Mouse (Mus musculus) kidney, postnatal 36 days (tissue): ENCODE measurements around the gene Snrnp200.
"Not testable (repeated sequence)": the region's sequence is repeated elsewhere in the genome, so short reads cannot be mapped to it uniquely, and the experiment has no call there.

ENCODE experiments used
- DNase-seq, 2 experiments: peaks; one replicate each; pipeline ENCODE4 v3.0.0; 2021 to 2022; ENCODE audit warnings: mixed read lengths in 2 of 2

Gene Snrnp200

DNA sequence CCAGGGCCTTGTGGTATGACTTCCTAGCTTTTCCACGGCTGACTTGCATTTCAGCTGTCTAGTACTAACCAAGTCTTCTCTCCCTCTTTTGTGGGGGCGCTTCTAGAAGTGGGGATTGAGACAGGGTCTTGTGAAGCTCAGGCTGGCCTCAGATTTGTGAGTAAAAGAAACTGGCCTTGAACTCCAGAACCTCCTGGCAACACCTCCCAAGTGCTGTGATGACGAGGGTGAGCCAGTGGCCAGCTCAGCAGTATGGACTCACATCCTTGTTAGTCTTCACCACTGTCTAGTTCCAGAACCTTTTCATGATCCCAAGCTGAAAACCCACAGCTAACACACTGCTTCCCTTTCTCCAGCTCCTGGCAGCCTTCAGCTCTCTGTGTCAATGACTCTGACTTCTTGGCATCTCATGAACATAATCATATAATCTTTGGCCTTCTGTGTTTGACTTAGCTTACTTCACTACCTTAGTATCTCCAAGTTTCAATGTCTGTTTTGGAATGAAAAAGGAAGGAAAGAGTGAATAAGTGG, 46.5 kb downstream of the Snrnp200 start:
- DNase-seq, result no peak

DNA sequence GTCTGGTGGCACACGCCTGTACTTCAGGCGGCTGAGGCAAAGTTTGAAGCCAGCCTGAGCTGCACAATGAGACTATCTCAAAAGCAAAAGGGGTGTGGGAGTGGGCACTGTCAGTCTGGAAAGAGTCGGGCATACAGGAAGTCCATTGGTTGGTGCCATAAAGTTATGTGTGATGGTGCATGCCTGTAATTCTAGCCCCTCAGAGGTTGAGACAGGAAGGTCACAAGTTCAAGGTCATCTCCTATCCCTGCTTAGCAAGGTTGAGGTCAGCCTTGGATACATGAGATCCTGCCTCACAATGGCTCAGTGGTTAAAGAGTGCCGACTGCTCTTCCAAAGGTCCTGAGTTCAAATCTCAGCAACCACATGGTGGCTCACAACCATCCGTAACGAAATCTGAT, 47.1 kb downstream of the Snrnp200 start:
- DNase-seq, result no peak

DNA sequence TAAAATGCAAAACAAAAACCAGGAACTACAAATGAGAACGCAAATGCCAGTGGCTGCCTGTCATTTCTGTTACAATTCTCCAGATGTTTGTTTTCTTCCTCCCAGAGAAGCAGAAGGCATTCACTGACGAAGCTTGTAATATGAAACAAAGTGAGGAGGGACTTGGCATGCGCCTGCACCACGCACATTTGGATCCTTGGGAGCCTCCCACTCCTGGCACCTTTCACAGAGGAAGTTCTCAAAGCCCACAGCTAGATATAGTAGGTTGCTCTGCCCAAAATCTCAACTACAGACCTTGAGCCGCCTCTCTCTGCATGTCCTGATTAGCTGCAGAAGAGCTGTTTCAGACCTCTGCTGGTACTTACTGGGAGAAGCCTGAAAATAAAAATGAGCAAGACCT, 51.2 kb downstream of the Snrnp200 start:
- no peak for DNase-seq

DNA sequence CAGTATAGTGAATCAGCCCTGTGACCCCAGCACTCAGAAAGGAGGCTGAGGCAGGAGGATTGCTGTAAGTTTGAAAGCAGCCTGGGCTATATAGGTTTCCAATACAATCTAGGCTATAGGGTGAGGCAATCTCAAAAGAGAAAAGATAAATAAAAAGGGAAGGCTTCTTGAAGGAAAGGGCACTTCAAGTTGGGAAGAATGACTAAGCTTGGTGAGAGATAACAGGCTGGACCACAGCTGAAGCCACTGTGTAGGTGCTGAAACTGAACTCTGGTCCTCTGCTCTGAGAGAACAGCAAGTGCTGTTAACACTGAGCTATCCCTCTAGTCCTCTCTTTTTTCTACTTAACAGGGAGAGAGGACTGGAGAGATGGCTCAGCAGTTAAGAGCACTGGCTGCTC, 54.3 kb downstream of the Snrnp200 start:
- DNase-seq, result no peak

DNA sequence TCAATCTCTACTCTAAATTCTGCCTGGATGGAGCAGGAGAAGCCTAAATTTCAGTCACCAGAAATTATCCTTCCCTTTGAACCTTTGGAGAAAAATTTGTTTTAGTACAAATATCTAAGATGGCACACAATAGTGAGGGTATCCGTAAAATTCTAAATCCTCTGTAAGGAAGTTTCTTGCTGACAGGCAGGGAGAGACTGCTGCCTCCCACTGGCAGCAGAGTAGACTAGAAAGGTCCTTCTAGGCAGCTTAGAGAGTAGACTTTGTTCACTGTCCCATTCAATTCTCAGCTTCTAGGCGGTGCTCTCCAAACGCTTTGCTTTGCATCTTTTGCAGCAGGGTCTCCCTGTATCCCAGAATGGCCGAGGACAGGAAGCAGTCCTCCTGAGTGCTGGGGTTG, 59.7 kb downstream of the Snrnp200 start:
- peak in 1 of 2 experiments; percentile 40 for DNase-seq

DNA sequence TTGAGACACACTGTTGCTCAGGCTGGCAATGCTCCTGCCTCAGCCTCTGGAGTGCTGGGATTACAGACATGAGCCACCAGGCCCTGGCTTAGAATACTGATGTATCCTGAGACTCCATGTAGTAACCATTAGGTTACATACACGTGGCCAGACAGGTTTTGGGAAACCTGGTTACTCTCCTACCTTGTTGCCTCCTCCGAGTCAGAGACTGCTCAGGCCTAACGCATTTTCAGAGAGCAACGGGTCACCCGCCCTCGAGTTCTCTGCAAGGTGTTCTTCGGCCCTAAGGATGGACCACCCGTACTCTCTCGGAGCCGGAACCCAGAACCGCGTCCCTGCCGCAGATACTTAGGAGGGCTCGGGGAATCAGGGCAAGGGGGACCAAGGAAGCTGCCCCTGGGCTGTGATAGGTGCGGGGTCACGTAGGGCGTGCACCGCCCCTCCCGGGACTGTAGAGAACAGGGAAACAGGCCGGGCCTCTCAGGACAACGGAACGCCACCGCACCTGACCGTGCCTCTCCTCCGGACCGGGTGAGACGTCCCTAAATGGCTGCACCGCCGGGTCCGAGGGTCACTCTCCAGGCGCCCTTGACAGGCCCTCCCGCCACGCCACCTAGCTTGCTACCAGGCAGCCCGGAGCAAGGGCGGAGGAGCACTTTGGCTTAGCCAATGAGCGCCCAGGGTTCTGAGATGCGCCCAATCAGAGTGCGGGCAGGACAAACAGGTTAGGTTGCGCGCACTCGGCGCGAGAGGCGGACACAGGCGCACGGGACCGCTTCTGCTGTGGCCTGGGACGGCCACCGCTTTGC, 61.5 kb downstream of the Snrnp200 start, which contains the start of gene Stard7:
Gene Stard7 (plus strand): TSS at position 728 of the 809 bp plus-strand sequence.
- peak; percentile 97 to 99 for DNase-seq

DNA sequence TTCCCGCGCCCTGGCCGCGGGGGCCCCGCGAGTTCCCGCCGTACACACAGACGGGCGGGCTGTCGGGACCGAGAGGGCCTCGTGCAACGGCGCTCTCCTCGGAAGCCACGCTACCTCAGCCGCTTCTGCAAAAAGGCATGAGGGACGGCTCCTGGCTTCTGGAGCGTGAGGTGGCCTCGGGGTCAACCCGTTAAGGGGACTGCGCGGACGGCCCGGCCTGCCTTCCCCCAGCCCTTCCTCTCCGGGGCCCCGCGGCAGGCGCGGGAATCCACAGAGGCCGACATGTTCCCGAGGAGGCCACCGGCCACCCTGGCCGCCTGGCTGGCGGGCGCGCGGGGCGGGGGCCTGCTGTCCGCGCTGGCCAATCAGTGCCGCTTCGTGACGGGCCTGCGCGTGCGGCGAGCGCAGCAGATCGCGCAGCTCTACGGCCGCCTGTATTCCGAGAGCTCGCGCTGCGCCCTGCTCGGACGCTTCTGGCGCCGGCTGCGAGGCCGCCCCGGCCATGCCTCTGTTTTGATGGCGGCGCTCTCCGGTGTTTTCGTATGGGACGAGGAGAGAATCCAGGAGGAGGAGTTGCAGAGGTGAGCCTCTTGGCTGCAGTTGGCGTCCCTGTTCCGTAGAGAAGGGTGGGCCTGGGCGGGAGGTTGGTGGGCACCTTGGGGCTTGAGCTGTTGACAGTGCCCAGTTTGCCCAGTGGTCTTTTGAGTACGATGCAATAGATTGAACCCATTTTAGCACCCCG, 62.3 kb downstream of the Snrnp200 start:
- DNase-seq, result peak; percentile 91 to 93

DNA sequence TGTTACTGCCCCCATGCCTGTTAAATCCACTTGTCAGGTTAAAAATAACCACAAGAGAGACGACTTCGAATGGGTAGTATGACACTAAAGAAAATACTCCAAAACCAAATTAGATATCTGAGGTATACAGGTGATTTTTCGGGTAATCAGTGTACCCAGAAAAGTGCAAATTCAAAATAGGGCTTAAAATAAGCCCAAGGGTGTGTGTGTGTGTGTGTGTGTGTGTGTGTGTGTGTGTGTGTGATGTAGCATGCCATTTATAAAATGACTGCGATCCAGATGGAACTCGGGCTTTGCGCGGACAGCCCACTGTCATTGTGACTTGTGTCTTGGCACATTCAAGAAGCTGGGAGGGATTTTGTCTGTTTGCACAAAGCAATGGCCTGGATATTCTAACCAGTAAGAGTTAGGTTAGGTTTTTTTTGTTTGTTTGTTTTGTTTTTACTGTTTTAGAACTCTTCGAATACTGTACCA, 62.9 kb downstream of the Snrnp200 start:
- DNase-seq, result peak in 1 of 2 experiments; percentile 47

DNA sequence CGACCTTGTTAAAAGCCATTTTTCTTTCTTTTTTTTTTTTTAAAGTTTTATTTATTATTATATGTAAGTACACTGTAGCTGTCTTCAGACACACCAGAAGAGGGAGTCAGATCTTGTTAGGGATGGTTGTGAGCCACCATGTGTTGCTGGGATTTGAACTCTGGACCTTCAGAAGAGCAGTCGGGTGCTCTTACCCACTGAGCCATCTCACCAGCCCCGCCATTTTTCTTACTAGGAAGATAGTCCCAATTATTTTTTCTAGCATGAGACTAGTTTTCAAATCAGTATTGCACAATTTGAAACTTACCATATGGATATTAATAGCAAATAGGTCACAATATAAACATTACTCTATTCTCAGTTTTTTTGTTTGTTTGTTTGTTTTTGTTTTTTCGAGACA, 63.9 kb downstream of the Snrnp200 start:
- not testable (repeated sequence) for DNase-seq

DNA sequence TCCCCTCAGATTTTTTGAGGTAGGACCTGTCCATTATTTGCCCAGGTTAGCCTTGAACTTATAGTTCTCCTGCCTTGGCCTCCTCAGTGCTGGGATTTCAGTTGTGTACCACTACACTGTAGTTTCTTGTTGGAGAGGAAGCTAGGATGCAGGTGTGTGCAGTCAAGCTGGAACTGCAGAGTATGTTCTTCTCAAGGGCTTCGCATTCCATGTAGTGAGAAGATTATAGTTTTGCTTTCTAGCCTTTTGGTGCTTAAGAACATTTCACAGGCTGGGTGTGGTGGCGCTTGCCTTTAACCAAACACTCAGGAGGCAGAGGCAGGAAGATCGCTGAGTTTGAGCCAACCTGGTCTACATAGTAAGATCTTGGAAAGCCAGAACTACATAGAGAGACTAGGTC, 64.6 kb downstream of the Snrnp200 start:
- DNase-seq, result no peak

DNA sequence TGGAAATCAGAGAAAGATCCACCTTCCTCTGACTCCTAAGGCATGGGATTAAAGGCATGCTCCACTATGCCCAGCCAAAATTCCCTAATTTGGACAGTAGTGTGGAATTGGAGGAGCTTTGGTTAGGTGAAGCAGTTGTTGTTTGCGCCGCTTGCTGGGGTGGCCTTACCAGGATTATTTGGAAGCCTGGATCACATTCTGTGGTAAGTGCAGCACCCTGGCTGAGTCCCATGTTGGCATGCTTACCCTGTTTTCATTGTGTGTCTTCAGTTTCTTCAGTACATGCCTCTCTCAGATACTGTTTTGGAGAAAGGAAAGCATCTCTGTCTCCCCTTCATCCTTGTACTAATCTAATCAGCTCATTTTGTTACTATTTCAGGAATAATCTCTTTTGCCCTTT, 66.4 kb downstream of the Snrnp200 start:
- DNase-seq, result no peak

DNA sequence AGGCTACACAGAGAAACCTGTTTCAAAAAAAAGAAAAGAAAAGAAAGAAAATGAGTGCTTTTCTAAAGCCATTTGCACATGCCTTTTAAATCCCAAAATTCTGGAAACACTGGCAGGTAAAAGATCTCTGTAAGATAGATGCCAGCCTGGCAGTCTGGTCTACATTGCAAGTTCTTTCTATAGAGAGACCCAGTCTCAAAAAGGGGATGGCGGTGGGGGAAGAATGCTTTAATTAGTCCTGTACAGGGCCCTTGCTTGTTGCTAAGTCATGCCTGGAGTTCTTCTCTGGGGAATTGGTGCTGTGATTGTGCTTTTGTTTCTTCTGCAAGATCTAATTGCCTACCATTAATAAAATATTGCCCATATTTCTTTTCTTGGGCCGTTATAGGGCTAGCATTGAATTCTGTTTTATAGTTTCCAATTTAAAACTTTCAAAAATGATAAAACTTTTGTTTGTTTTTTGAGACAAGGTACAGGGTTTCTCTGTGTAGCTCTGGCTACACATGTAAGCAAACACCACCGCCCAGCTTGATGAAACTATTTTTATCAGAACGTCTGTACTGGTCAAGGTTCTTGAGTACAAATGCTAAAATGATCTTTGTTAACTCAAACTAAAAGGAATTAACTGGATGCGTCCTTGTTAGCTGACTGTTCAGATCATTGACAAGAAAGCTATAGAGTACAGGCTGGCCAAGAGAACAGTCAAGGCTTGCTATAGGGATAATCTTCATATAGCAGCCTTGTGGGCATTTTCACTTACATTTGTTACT, 67.5 kb downstream of the Snrnp200 start:
- DNase-seq, result no peak

DNA sequence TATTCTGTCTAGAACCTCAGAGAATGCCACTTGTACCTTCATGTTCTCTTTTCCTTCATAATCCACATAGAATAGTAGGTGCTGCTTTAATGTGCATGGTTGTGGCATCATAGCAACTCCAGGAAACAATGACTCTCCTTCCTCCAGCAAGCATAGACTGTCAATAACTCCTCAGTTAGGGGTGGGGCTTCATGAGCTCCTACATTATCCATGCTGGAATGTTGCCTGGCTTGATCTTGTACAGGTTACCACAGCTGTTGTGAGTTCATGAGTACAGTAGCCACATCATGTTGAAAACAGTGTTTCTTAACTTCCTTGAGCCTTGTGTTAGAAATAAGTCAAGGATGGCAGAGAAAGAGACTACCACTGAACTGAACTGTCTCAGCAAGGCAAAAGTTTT, 70.0 kb downstream of the Snrnp200 start:
- DNase-seq, result peak in 1 of 2 experiments; percentile 18
